Mouse (Mus musculus): ENCODE measurements around the gene Stmn1. TPM values are rescaled to one million over a fixed set of nuclear protein-coding genes. Genes with fewer than 3 reads are reported as not detected.

Gene Stmn1
- polyA plus RNA-seq (2012; rRNA removed) = 18.8 and 38.6 TPM in 2 replicates

GRCm38 (mm10) chr4:134468215-134468575 is at the start of gene Stmn1:
TSS of gene Stmn1 (plus strand) at chr4:134468320.
- 1% methylated on average over 31 of the region's 31 CpGs for WGBS
- TF ChIP-seq POLR2A (IDR thresholded peaks at IDR 0.05; ENCODE audit: borderline replicate concordance, extremely low read depth, low read depth, low read length) (peak; percentile 99), CTCF (IDR thresholded peaks at IDR 0.05; ENCODE audit: insufficient read depth, low read length) (no peak)
- Histone ChIP-seq H3K4me3 (replicated peaks; ENCODE audit: extremely low read depth, low read depth, low read length) (peak within 1 kb of the TSS; percentile 73), H3K4me1 (ENCODE audit: control insufficient read depth, insufficient read depth, low read length) (peaks cover 4% of the 10 kb centered on the region)
- peak; percentile 94 for DNase-seq

GRCm38 (mm10) chr4:134421971-134422370 is 46.1 kb upstream of the Stmn1 start:
- no peak for DNase-seq
- 68% methylated on average over 11 of the region's 11 CpGs for WGBS
- TF ChIP-seq CTCF (IDR thresholded peaks at IDR 0.05; ENCODE audit: insufficient read depth, low read length) (no peak), POLR2A (IDR thresholded peaks at IDR 0.05; ENCODE audit: borderline replicate concordance, extremely low read depth, low read depth, low read length) (no peak)
- no peaks in the 10 kb centered on the region for H3K4me1 ChIP-seq (ENCODE audit: control insufficient read depth, insufficient read depth, low read length)
- H3K4me3 ChIP-seq (replicated peaks; ENCODE audit: extremely low read depth, low read depth, low read length) = no peak overlapping the region

- no peak overlapping the region for H3K4me3 ChIP-seq (replicated peaks; ENCODE audit: extremely low read depth, low read depth, low read length)
- no peak for DNase-seq
- WGBS = 89% methylated on average over 7 of the region's 7 CpGs
- no peaks in the 10 kb centered on the region for H3K4me1 ChIP-seq (ENCODE audit: control insufficient read depth, insufficient read depth, low read length)
- TF ChIP-seq CTCF (IDR thresholded peaks at IDR 0.05; ENCODE audit: insufficient read depth, low read length) = no peak
- no peak for TF ChIP-seq POLR2A (IDR thresholded peaks at IDR 0.05; ENCODE audit: borderline replicate concordance, extremely low read depth, low read depth, low read length)
Observed at GRCm38 (mm10) chr4:134423949-134424348, 44.2 kb upstream of the Stmn1 start.

- 75% methylated on average over 7 of the region's 7 CpGs for WGBS
- H3K4me3 ChIP-seq (replicated peaks; ENCODE audit: extremely low read depth, low read depth, low read length) = no peak overlapping the region
- no peak for DNase-seq
- H3K4me1 ChIP-seq (ENCODE audit: control insufficient read depth, insufficient read depth, low read length) = no peaks in the 10 kb centered on the region
- no peak for TF ChIP-seq CTCF (IDR thresholded peaks at IDR 0.05; ENCODE audit: insufficient read depth, low read length)
- no peak for TF ChIP-seq POLR2A (IDR thresholded peaks at IDR 0.05; ENCODE audit: borderline replicate concordance, extremely low read depth, low read depth, low read length)
Observed at GRCm38 (mm10) chr4:134425088-134425487, 43.0 kb upstream of the Stmn1 start.

GRCm38 (mm10) chr4:134430381-134431004 is 37.6 kb upstream of the Stmn1 start:
- peaks cover 2% of the 10 kb centered on the region for H3K4me1 ChIP-seq (ENCODE audit: control insufficient read depth, insufficient read depth, low read length)
- TF ChIP-seq POLR2A (IDR thresholded peaks at IDR 0.05; ENCODE audit: borderline replicate concordance, extremely low read depth, low read depth, low read length) = no peak
- TF ChIP-seq CTCF (IDR thresholded peaks at IDR 0.05; ENCODE audit: insufficient read depth, low read length) = no peak
- peak; percentile 19 for DNase-seq
- WGBS = 34% methylated on average over 23 of the region's 23 CpGs
- H3K4me3 ChIP-seq (replicated peaks; ENCODE audit: extremely low read depth, low read depth, low read length) = no peak overlapping the region

- H3K4me1 ChIP-seq (ENCODE audit: control insufficient read depth, insufficient read depth, low read length) = peaks cover 2% of the 10 kb centered on the region
- no peak overlapping the region for H3K4me3 ChIP-seq (replicated peaks; ENCODE audit: extremely low read depth, low read depth, low read length)
- no peak for TF ChIP-seq POLR2A (IDR thresholded peaks at IDR 0.05; ENCODE audit: borderline replicate concordance, extremely low read depth, low read depth, low read length)
- no peak for TF ChIP-seq CTCF (IDR thresholded peaks at IDR 0.05; ENCODE audit: insufficient read depth, low read length)
- WGBS = 71% methylated on average over 15 of the region's 15 CpGs
- no peak for DNase-seq
Observed at GRCm38 (mm10) chr4:134432686-134433360, 35.3 kb upstream of the Stmn1 start.

- no peak for TF ChIP-seq CTCF (IDR thresholded peaks at IDR 0.05; ENCODE audit: insufficient read depth, low read length)
- TF ChIP-seq POLR2A (IDR thresholded peaks at IDR 0.05; ENCODE audit: borderline replicate concordance, extremely low read depth, low read depth, low read length) = no peak
- DNase-seq = no peak
- no peaks in the 10 kb centered on the region for H3K4me1 ChIP-seq (ENCODE audit: control insufficient read depth, insufficient read depth, low read length)
- 47% methylated on average over 7 of the region's 7 CpGs for WGBS
- H3K4me3 ChIP-seq (replicated peaks; ENCODE audit: extremely low read depth, low read depth, low read length) = no peak overlapping the region
Observed at GRCm38 (mm10) chr4:134436185-134436584, 31.9 kb upstream of the Stmn1 start.

- WGBS = 74% methylated on average over 10 of the region's 10 CpGs
- DNase-seq = no peak
- H3K4me3 ChIP-seq (replicated peaks; ENCODE audit: extremely low read depth, low read depth, low read length) = no peak overlapping the region
- no peak for TF ChIP-seq POLR2A (IDR thresholded peaks at IDR 0.05; ENCODE audit: borderline replicate concordance, extremely low read depth, low read depth, low read length)
- TF ChIP-seq CTCF (IDR thresholded peaks at IDR 0.05; ENCODE audit: insufficient read depth, low read length) = no peak
- no peaks in the 10 kb centered on the region for H3K4me1 ChIP-seq (ENCODE audit: control insufficient read depth, insufficient read depth, low read length)
Observed at GRCm38 (mm10) chr4:134436659-134437058, 31.5 kb upstream of the Stmn1 start.

GRCm38 (mm10) chr4:134439119-134439518 is 29.0 kb upstream of the Stmn1 start:
- no peaks in the 10 kb centered on the region for H3K4me1 ChIP-seq (ENCODE audit: control insufficient read depth, insufficient read depth, low read length)
- TF ChIP-seq CTCF (IDR thresholded peaks at IDR 0.05; ENCODE audit: insufficient read depth, low read length) (no peak), POLR2A (IDR thresholded peaks at IDR 0.05; ENCODE audit: borderline replicate concordance, extremely low read depth, low read depth, low read length) (no peak)
- 53% methylated on average over 3 of the region's 3 CpGs for WGBS
- no peak for DNase-seq
- H3K4me3 ChIP-seq (replicated peaks; ENCODE audit: extremely low read depth, low read depth, low read length) = no peak overlapping the region

- WGBS = 66% methylated on average over 4 of the region's 4 CpGs
- no peak overlapping the region for H3K4me3 ChIP-seq (replicated peaks; ENCODE audit: extremely low read depth, low read depth, low read length)
- no peaks in the 10 kb centered on the region for H3K4me1 ChIP-seq (ENCODE audit: control insufficient read depth, insufficient read depth, low read length)
- no peak for TF ChIP-seq POLR2A (IDR thresholded peaks at IDR 0.05; ENCODE audit: borderline replicate concordance, extremely low read depth, low read depth, low read length)
- TF ChIP-seq CTCF (IDR thresholded peaks at IDR 0.05; ENCODE audit: insufficient read depth, low read length) = no peak
- no peak for DNase-seq
Observed at GRCm38 (mm10) chr4:134439919-134440318, 28.2 kb upstream of the Stmn1 start.
